Mouse (Mus musculus) bone marrow macrophage, adult 2 months (primary cell): ENCODE measurements at regions not wholly inside any gene's neighbourhood (a gene's known extent, or its start where the extent isn't known, plus 50 kb on each side); places are given as distances from the start of the nearest gene placed in this dataset.

ENCODE experiments used
- H3K27ac ChIP-seq: 2 replicates; pipeline ENCODE4 v1.5.1; 2012; ENCODE audit warnings: low read depth, low read length; ENCODE audit not compliant: insufficient read depth
- H3K4me1 ChIP-seq: 2 replicates; pipeline ENCODE4 v1.6.1; 2012; ENCODE audit warnings: low read length; ENCODE audit not compliant: control insufficient read depth, insufficient read depth
- H3K4me3 ChIP-seq: 2 replicates; pipeline ENCODE4 v1.5.1; 2012; ENCODE audit warnings: mild to moderate bottlenecking, low read length, moderate library complexity; ENCODE audit not compliant: insufficient read depth
- CTCF ChIP-seq: IDR thresholded peaks from 2 replicates; pipeline ENCODE4 v1.5.1; 2012; ENCODE audit warnings: low read depth, mild to moderate bottlenecking, low read length, moderate library complexity
- POLR2A ChIP-seq: IDR thresholded peaks from 2 replicates; pipeline ENCODE4 v1.6.1; 2012; ENCODE audit warnings: mild to moderate bottlenecking, low read depth, low read length, borderline replicate concordance

- no peak for TF ChIP-seq POLR2A
- no peak for TF ChIP-seq CTCF
- Histone ChIP-seq H3K4me3 (no peak overlapping the region), H3K4me1 (no peaks in the 10 kb centered on the region), H3K27ac (no peak overlapping the region)
Measured at GRCm38 (mm10) chr13:43724161-43724560, 60.4 kb upstream of the Cd83 start.

- no peak overlapping the region for H3K27ac ChIP-seq
- no peaks in the 10 kb centered on the region for H3K4me1 ChIP-seq
- TF ChIP-seq CTCF (peak; percentile 62), POLR2A (no peak)
- H3K4me3 ChIP-seq = no peak overlapping the region
Measured at GRCm38 (mm10) chr13:43725698-43726097, 58.9 kb upstream of the Cd83 start.

GRCm38 (mm10) chr13:43726895-43727341, 57.7 kb upstream of the Cd83 start:
- no peak overlapping the region for H3K27ac ChIP-seq
- H3K4me1 ChIP-seq = no peaks in the 10 kb centered on the region
- H3K4me3 ChIP-seq = no peak overlapping the region
- TF ChIP-seq POLR2A (no peak), CTCF (no peak)

- no peak overlapping the region for H3K27ac ChIP-seq
- TF ChIP-seq CTCF = no peak
- TF ChIP-seq POLR2A = no peak
Measured at GRCm38 (mm10) chr13:43729617-43730016, 55.0 kb upstream of the Cd83 start.

GRCm38 (mm10) chr13:43733061-43733460, 51.5 kb upstream of the Cd83 start:
- Histone ChIP-seq H3K27ac (no peak overlapping the region), H3K4me3 (no peak overlapping the region), H3K4me1 (no peaks in the 10 kb centered on the region)
- TF ChIP-seq POLR2A (no peak), CTCF (no peak)

More at GRCm38 (mm10) chr13:43729617-43730016, 55.0 kb upstream of the Cd83 start:
- H3K4me1 ChIP-seq = no peaks in the 10 kb centered on the region
- no peak overlapping the region for H3K4me3 ChIP-seq

GRCm38 (mm10) chr13:43734641-43735040, 49.9 kb upstream of the Cd83 start:
- H3K27ac ChIP-seq = no peak overlapping the region
- H3K4me3 ChIP-seq = no peak overlapping the region
- TF ChIP-seq CTCF (no peak), POLR2A (no peak)
- H3K4me1 ChIP-seq = no peaks in the 10 kb centered on the region
